Mouse (Mus musculus) erythroid progenitor cell, adult 5-6 weeks (primary cell): ENCODE measurements around the gene Zscan4-ps2. TPM values are rescaled to one million over a fixed set of nuclear protein-coding genes. Genes with fewer than 3 reads are reported as not detected.
"Not testable (repeated sequence)": the region's sequence is repeated elsewhere in the genome, so short reads cannot be mapped to it uniquely, and the experiment has no call there.

Experiments
- ATAC-seq: replicated peaks from 2 replicates; pipeline ENCODE4 v1.8.0; 2016; ENCODE audit warnings: moderate number of reproducible peaks, mild to moderate bottlenecking, moderate TSS enrichment, inconsistent platforms; ENCODE audit not compliant: poor library complexity, low FRiP score, severe bottlenecking
- total RNA-seq, 2 experiments: library from RNA; stranded (forward) in 1 of 2; stranded (reverse) in 1 of 2; fragments of 150-400 nt in 1 of 2; fragments of 186-747, 209-891 nt in 1 of 2; gene quantifications; 2 replicates each; pipeline versions ENCODE4 v1.2.3 to v1.2.4; 2015 to 2017; ENCODE audit warnings: low replicate concordance in 2 of 2

Zscan4-ps2 gene
- total RNA-seq (2015; ENCODE audit: low replicate concordance) (not detected in 2 replicates), total RNA-seq (2017; ENCODE audit: low replicate concordance) (not detected in 2 replicates)

GRCm38 (mm10) chr7:11514010-11514409 lies at the start of gene Zscan4-ps2:
Gene Zscan4-ps2 (plus strand): TSS chr7:11514310.
- ATAC-seq, result not testable (repeated sequence)

Other genes with a start within 250 kb of the Zscan4-ps2 start
- gene Zscan4e, start 203.6 kb upstream of the Zscan4-ps2 start, total RNA-seq (2015; ENCODE audit: low replicate concordance), result not detected in 2 replicates
- gene Zscan4e, start 203.6 kb upstream of the Zscan4-ps2 start, total RNA-seq (2017; ENCODE audit: low replicate concordance), result not detected in 2 replicates
- gene Zscan4f, start 116.4 kb upstream of the Zscan4-ps2 start, total RNA-seq (2015; ENCODE audit: low replicate concordance), result not detected in 2 replicates
- gene Zscan4f, start 116.4 kb upstream of the Zscan4-ps2 start, total RNA-seq (2017; ENCODE audit: low replicate concordance), result not detected in 2 replicates
- not detected in 2 replicates for gene Zscan4-ps3, start 95.0 kb downstream of the Zscan4-ps2 start, total RNA-seq (2015; ENCODE audit: low replicate concordance)
- not detected in 2 replicates for gene Zscan4-ps3, start 95.0 kb downstream of the Zscan4-ps2 start, total RNA-seq (2017; ENCODE audit: low replicate concordance)
- not detected in 2 replicates for gene Vmn1r72, start 165.8 kb downstream of the Zscan4-ps2 start, total RNA-seq (2015; ENCODE audit: low replicate concordance)
- gene Vmn1r72, start 165.8 kb downstream of the Zscan4-ps2 start, total RNA-seq (2017; ENCODE audit: low replicate concordance), result not detected in 2 replicates
- gene Vmn1r73, start 216.0 kb downstream of the Zscan4-ps2 start, total RNA-seq (2015; ENCODE audit: low replicate concordance), result not detected in 2 replicates
- not detected in 2 replicates for gene Vmn1r73, start 216.0 kb downstream of the Zscan4-ps2 start, total RNA-seq (2017; ENCODE audit: low replicate concordance)